Mouse (Mus musculus) testis, adult 2 months (tissue): ENCODE results near the gene Ager.

ENCODE experiments used
- CTCF ChIP-seq: fragments of 200-500 bp; IDR thresholded peaks from 2 replicates; pipeline ENCODE4 v1.5.1; 2012; ENCODE audit warnings: low read depth, mild to moderate bottlenecking, inconsistent platforms, low read length, moderate library complexity; ENCODE audit not compliant: control insufficient read depth, insufficient read depth, insufficient replicate concordance
- POLR2A ChIP-seq: fragments of 200-500 bp; IDR thresholded peaks from 2 replicates; pipeline ENCODE4 v1.6.1; 2012; ENCODE audit warnings: low read depth, mild to moderate bottlenecking, inconsistent platforms, low read length, moderate library complexity; ENCODE audit not compliant: control insufficient read depth

DNA sequence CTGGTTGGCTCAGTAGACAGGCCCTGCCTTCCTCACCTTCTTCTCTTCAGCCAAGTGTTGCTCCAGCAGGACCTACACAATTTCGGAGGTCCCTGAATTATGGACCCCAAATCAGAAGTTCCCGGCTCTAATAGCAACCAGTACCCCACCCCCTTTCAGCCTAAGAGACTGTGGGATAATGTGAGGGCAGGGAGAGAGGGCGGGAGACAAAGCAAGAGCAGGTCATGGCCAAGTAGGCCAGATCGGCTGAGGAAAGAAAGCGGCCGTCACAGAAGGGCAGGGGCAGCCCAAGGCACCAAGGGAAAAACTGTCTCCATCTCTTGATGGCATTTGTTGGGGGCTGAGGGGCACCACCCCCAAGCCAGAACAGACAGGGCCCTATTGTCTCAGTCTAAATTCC lies 18.2 kb downstream of the Ager start, which contains the start of gene Egfl8:
- TF ChIP-seq POLR2A (no peak), CTCF (no peak)
